Mouse (Mus musculus) erythroblast, embryonic 14.5 days (primary cell): ENCODE data around the gene Lhfp.

Experiments used
- GATA1 ChIP-seq: IDR thresholded peaks from 2 replicates; pipeline ENCODE4 v1.6.1; 2012; ENCODE audit warnings: low read length, inconsistent platforms, mixed read lengths
- TAL1 ChIP-seq: IDR thresholded peaks from 3 replicates; pipeline ENCODE4 v1.6.1; 2012; ENCODE audit warnings: low read length, inconsistent platforms, mixed read lengths

DNA sequence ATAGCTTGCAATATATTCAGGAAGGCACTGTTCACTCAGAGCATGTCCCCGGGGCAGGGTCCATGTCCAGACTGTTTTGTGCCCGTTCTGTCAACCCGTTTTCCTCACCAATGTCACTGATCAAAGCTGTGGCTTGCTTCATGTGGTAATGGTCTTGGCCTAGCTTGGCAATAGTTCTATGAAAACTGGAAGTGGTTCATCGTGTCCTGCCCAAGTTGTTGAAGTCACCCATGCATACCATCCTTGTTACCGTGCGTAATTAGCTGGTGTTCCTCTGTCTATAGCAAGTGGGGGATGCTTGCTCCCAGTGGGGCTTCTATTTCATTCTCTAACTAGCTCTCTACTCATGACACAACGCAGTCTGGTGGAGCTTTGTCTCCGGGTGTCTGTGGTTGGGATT is 43.5 kb downstream of the Lhfp start:
- TF ChIP-seq GATA1, result no peak
- TF ChIP-seq TAL1, result no peak
